Mouse (Mus musculus): Measurements from ENCODE around the gene Phf21b. TPM values are rescaled to one million over a fixed set of nuclear protein-coding genes. Genes with fewer than 3 reads are reported as not detected.

Phf21b gene
- polyA plus RNA-seq, 1 experiment from 2014 or later, result 0.41 TPM

DNA sequence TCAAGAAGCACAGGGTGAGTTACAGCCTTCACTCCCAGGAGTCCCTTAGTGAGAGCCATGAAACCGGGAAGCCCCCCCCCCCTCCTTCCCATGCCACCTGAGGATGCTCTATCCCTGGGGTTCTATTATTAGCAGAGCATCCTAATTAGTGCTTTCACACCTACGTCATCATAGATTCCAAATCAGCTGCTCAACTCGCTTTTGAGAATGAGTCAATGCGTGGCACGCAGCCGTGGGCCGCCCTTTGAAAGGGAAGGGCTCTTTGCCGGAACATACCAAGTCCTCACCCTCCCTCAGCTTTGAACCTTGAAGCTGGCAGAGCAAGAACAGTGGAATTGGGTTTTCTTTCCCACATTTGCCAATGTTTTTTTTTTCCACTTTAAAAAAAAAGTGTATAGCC lies 6.1 kb upstream of the Phf21b start:
- H3K36me3 ChIP-seq, result no peaks in the 10 kb centered on the region
- H3K4me3 ChIP-seq, result no peak overlapping the region
- H3K4me1 ChIP-seq, result peaks cover 10% of the 10 kb centered on the region
- H3K27me3 ChIP-seq (ENCODE audit: insufficient read depth, poor library complexity, severe bottlenecking), result no peaks in the 10 kb centered on the region; the same call in 1 of the 2 replicates
- DNase-seq (ENCODE audit: low spot score), result no peak
- no peaks in the 10 kb centered on the region for H3K9me3 ChIP-seq
- WGBS, result 85% methylated on average over 8 of the region's 8 CpGs
- H3K27ac ChIP-seq, result no peak overlapping the region

- Histone ChIP-seq H3K9me3 (no peaks in the 10 kb centered on the region), H3K27ac (no peak overlapping the region), H3K4me1 (peaks cover 38% of the 10 kb centered on the region), H3K36me3 (no peaks in the 10 kb centered on the region), H3K4me3 (no peak overlapping the region), H3K27me3 (ENCODE audit: insufficient read depth, poor library complexity, severe bottlenecking) (peaks cover 14% of the 10 kb centered on the region)
- WGBS, result 63% methylated on average over 2 of the region's 2 CpGs
- no peak for DNase-seq (ENCODE audit: low spot score)
These were observed 1.8 kb upstream of the Phf21b start for GRCm38 (mm10) chr15:84857623-84858022.

DNA sequence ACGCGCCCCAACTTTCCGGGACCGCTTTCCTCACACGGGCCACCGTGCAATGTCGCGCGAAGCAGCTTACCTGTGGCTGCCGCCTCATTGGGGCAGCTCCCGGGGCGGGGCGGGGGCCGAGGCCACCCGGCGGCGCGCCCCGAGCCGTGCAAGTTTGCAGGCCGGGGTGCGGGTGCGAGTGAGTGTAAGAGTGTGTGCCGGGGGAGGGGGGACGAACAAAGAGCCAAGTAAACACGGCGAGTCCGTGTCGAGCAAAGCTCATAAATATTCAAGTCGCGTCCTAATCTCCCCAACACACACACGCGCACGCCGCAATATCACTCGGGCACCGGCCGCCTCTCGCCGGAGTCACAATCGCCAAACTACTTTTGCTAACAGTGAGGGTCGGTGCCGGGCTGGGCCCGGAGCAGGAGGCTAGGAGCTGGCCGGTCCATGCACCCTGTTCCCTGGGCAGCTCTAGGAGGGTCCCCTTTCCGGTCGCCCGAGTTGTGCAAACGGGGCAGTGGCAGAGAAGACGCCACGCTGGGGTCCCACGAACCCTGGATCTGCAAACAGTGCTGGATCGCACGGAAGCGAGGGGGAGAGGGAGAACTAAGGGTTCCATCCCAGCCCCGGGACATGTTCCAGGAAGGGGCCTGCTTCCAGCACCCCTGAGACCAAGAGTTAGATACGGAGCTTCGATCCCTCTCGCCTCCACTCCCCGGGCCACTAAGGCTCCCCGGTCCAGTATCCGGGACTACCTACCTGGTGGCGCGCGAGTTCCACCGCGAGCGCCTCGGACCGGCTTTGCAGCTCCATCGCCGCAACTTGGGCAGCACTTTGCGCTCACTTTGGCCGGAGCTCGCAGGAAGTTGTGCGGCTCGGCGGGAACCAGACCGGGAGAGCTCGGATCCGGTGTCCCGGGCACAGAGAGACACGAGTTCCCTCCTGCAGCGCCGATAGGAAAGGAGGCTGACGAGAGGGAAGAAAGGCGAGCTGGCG lies 638 bp downstream of the Phf21b start:
- DNase-seq (ENCODE audit: low spot score), result no peak
- H3K27ac ChIP-seq, result peak overlapping the region; percentile 86
- H3K36me3 ChIP-seq, result no peaks in the 10 kb centered on the region
- no peaks in the 10 kb centered on the region for H3K9me3 ChIP-seq
- peaks cover 42% of the 10 kb centered on the region for H3K4me1 ChIP-seq
- under 1% methylated on average over 88 of the region's 88 CpGs for WGBS
- H3K4me3 ChIP-seq, result peak overlapping the region; percentile 81
- H3K27me3 ChIP-seq (ENCODE audit: insufficient read depth, poor library complexity, severe bottlenecking), result peaks cover 14% of the 10 kb centered on the region

- Histone ChIP-seq H3K4me3 (peak overlapping the region; percentile 81), H3K27me3 (ENCODE audit: insufficient read depth, poor library complexity, severe bottlenecking) (peaks cover 14% of the 10 kb centered on the region), H3K36me3 (no peaks in the 10 kb centered on the region), H3K9me3 (no peaks in the 10 kb centered on the region), H3K27ac (peak overlapping the region; percentile 86), H3K4me1 (peaks cover 42% of the 10 kb centered on the region)
- no peak for DNase-seq (ENCODE audit: low spot score)
- under 1% methylated on average over 49 of the region's 49 CpGs for WGBS
These were observed 1.6 kb downstream of the Phf21b start for GRCm38 (mm10) chr15:84854171-84854811.

DNA sequence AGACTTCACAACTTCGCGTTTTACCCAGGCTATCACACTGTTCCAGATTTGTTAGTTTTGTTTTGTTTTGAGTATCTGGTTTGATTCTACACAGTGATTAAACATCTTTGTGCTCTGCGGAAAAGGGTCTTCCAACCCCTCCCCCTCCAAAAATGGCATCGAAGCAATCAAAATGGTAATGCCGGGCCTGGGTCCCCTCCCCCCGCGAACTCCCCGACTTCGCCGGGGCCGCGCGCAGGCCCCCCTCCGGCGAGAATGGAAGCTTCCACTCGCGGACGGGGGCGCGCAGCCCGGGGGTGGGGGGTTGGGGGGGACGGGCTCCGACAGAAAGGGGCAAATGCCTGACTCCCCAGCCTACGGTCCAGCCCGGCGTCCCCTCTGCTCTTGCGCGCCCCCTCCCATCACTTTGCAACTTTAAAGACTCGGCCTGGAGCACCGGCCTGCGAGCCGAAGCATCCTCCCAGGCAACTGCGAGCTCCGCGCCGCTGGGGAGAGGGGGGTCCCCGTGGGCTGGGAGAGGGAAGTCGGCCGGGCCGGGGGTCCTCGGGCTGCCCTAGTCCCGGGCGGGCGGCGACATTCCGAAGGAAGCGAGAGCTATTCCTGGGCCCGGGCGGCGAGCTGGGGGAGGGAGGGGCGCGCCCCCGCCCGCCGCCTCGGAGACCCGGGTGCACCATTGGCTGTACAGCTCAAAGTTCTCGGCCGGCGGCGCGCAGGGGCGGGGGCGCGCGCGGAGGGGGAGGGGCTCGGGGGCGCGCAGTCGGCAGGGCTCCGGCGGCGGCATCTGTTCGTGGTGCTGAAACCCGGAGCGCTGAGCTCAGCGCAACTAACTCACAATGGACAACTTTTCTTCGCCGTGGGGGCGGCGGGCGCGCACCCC lies 2.4 kb downstream of the Phf21b start:
- peak overlapping the region; percentile 81 for H3K27ac ChIP-seq
- under 1% methylated on average over 81 of the region's 84 CpGs for WGBS
- peaks cover 14% of the 10 kb centered on the region for H3K27me3 ChIP-seq (ENCODE audit: insufficient read depth, poor library complexity, severe bottlenecking)
- H3K36me3 ChIP-seq, result no peaks in the 10 kb centered on the region
- peak overlapping the region; percentile 81 for H3K4me3 ChIP-seq
- peaks cover 36% of the 10 kb centered on the region for H3K4me1 ChIP-seq
- H3K9me3 ChIP-seq, result no peaks in the 10 kb centered on the region
- peak; percentile 83 for DNase-seq (ENCODE audit: low spot score)

DNA sequence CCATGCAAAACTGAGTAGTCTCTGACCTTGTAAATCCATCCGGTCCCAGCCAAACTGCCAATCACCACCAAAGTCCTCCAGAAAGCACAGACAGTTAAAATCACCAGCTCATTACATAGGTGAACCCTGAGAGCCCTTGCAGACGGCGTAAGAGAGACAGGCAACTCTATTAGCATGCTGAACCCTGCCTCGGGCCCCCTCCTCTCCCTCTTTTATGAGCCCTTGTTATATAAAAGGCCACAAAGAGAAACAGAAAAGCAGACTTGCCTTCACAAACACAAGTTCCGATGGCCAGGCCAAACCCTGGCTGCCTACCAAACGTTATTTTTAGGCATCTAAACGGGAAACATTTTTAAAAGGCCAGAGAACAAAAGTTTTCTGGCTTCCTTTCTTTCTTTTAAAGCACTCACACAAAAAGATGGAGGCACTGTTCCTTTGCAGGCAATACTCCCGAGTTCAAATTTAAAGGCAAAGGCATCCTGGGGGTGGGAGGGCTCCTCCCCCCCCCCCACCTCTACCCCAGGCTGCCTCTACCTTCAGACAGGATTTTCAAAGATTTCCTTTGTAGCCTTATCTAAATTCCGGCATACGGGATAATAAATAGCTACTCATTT lies 3.3 kb downstream of the Phf21b start:
- 25% methylated on average over 10 of the region's 10 CpGs for WGBS
- H3K27ac ChIP-seq, result 0 out of 2 replicates have a peak overlapping the region, but pooled peaks have one; percentile 81
- no peaks in the 10 kb centered on the region for H3K36me3 ChIP-seq
- peaks cover 14% of the 10 kb centered on the region for H3K27me3 ChIP-seq (ENCODE audit: insufficient read depth, poor library complexity, severe bottlenecking)
- peaks cover 36% of the 10 kb centered on the region for H3K4me1 ChIP-seq
- H3K4me3 ChIP-seq, result peak overlapping the region; percentile 81
- no peaks in the 10 kb centered on the region for H3K9me3 ChIP-seq
- DNase-seq (ENCODE audit: low spot score), result no peak

DNA sequence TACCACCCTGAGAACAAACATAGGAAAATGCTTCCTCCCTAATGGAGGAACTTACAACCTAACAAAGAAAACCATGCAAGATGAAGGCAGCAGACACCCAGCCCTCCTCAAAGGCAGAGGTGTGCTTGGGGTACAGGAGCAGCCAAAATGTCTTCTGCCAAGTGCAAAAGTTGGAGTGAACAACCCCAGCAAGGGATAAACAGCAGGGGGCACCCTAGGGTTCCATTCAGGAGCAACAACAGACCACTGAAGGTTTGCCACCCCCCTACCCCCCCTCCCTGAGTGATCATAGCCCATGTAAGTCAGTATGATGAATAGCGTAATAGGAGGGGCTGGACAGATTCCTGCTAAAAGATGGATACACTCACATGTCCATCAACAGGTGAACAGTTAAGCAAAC lies 5.5 kb downstream of the Phf21b start:
- no peak overlapping the region for H3K27ac ChIP-seq
- WGBS, result 94% methylated on average over 1 of the region's 1 CpGs
- H3K9me3 ChIP-seq, result no peaks in the 10 kb centered on the region
- H3K36me3 ChIP-seq, result no peaks in the 10 kb centered on the region
- peaks cover 28% of the 10 kb centered on the region for H3K4me1 ChIP-seq
- no peak for DNase-seq (ENCODE audit: low spot score)
- H3K4me3 ChIP-seq, result no peak overlapping the region
- H3K27me3 ChIP-seq (ENCODE audit: insufficient read depth, poor library complexity, severe bottlenecking), result peaks cover 14% of the 10 kb centered on the region

GRCm38 (mm10) chr15:84846216-84846615 lies 9.6 kb downstream of the Phf21b start:
- 74% methylated on average over 3 of the region's 3 CpGs for WGBS
- Histone ChIP-seq H3K4me1 (peaks cover 38% of the 10 kb centered on the region), H3K27me3 (ENCODE audit: insufficient read depth, poor library complexity, severe bottlenecking) (no peaks in the 10 kb centered on the region)

DNA sequence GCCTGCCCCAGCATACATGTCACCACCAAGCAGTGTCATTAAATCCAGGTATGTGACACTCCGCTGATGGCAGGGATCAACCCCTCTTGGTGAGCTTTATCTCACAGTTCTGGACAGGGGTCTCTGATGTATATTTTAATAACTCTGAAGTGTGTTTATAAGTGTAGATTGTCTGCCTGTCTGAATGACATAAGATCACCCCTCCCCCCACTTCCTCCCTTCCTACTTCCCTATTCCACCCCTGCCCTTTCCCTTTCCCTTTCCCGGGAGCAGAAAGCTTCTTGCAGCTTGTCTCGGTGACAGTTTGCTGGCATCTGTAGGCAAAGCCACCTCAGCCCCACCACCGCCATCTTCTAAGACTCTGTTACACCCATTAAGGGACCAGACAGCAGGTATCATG lies 11.0 kb downstream of the Phf21b start:
- no peak for DNase-seq (ENCODE audit: low spot score)
- no peaks in the 10 kb centered on the region for H3K36me3 ChIP-seq
- no peaks in the 10 kb centered on the region for H3K27me3 ChIP-seq (ENCODE audit: insufficient read depth, poor library complexity, severe bottlenecking)
- H3K4me3 ChIP-seq, result no peak overlapping the region
- no peak overlapping the region for H3K27ac ChIP-seq
- peaks cover 42% of the 10 kb centered on the region for H3K4me1 ChIP-seq
- WGBS, result 66% methylated on average over 4 of the region's 4 CpGs
- no peaks in the 10 kb centered on the region for H3K9me3 ChIP-seq

More at GRCm38 (mm10) chr15:84846216-84846615, 9.6 kb downstream of the Phf21b start:
- Histone ChIP-seq H3K27ac (no peak overlapping the region), H3K9me3 (no peaks in the 10 kb centered on the region), H3K4me3 (no peak overlapping the region), H3K36me3 (no peaks in the 10 kb centered on the region)
- no peak for DNase-seq (ENCODE audit: low spot score)

- no peak for DNase-seq (ENCODE audit: low spot score)
- Histone ChIP-seq H3K4me1 (peaks cover 45% of the 10 kb centered on the region), H3K27me3 (ENCODE audit: insufficient read depth, poor library complexity, severe bottlenecking) (no peaks in the 10 kb centered on the region), H3K27ac (no peak overlapping the region), H3K36me3 (no peaks in the 10 kb centered on the region), H3K4me3 (no peak overlapping the region), H3K9me3 (no peaks in the 10 kb centered on the region)
- 74% methylated on average over 10 of the region's 10 CpGs for WGBS
These were observed 12.8 kb downstream of the Phf21b start for GRCm38 (mm10) chr15:84843034-84843433.

GRCm38 (mm10) chr15:84841925-84842821 lies 13.7 kb downstream of the Phf21b start:
- Histone ChIP-seq H3K27ac (no peak overlapping the region), H3K4me1 (peaks cover 45% of the 10 kb centered on the region), H3K27me3 (ENCODE audit: insufficient read depth, poor library complexity, severe bottlenecking) (no peaks in the 10 kb centered on the region), H3K9me3 (no peaks in the 10 kb centered on the region), H3K36me3 (no peaks in the 10 kb centered on the region), H3K4me3 (no peak overlapping the region)
- WGBS, result 40% methylated on average over 19 of the region's 19 CpGs
- no peak for DNase-seq (ENCODE audit: low spot score)
